Mouse (Mus musculus): ENCODE measurements at regions not wholly inside any gene's neighbourhood (a gene's known extent, or its start where the extent isn't known, plus 50 kb on each side); places are given as distances from the start of the nearest gene placed in this dataset.

GRCm38 (mm10) chr13:70323537-70323936, 313.9 kb downstream of the Ice1 start:
- no peaks in the 10 kb centered on the region for H3K27me3 ChIP-seq (replicated peaks)
- H3K36me3 ChIP-seq (replicated peaks in 1 of 2; ENCODE audit: control insufficient read depth in 1 of 2, insufficient read depth in 1 of 2, low read length in 1 of 2) = no peaks in the 10 kb centered on the region
- no peak for TF ChIP-seq ZC3H11A (IDR thresholded peaks at IDR 0.05; ENCODE audit: low read depth, low read length)
- dilution Hi-C loops (cut with MboI; ENCODE audit: extremely low pct_ligation_motif_present, extremely low pct_unique_long_range_greater_than_20kb, low sequenced_read_pairs) (no loop called here), in situ Hi-C loops (cut with MboI; ENCODE audit: low pct_ligation_motif_present, low pct_unique_long_range_greater_than_20kb, low sequenced_read_pairs) (no loop called here)
- H3K4me1 ChIP-seq (ENCODE audit: control insufficient read depth in 1 of 2, insufficient read depth in 2 of 2) = no peaks in the 10 kb centered on the region
- no peak overlapping the region for H3K4me2 ChIP-seq (ENCODE audit: insufficient read depth, low read depth, poor library complexity, severe bottlenecking)
- H3K9ac ChIP-seq (ENCODE audit: insufficient read depth, low read depth) = no peak overlapping the region
- H3K4me3 ChIP-seq (replicated peaks in 1 of 3; ENCODE audit: low read depth in 2 of 3, low read length in 2 of 3, poor library complexity in 1 of 3) = no peak overlapping the region
- H3K79me2 ChIP-seq (replicated peaks; ENCODE audit: control insufficient read depth, extremely low read depth, insufficient read depth, poor library complexity, severe bottlenecking) = no peaks in the 10 kb centered on the region
- DNase-seq (ENCODE audit: extremely low read depth) = no peak
- H3K9me3 ChIP-seq (replicated peaks; ENCODE audit: low read length) = peaks cover 58% of the 10 kb centered on the region
- no peak overlapping the region for H3K27ac ChIP-seq (ENCODE audit: insufficient read depth, low read depth)

GRCm38 (mm10) chr13:70336069-70336468, 301.4 kb downstream of the Ice1 start:
- no peak for DNase-seq (ENCODE audit: extremely low read depth)
- Histone ChIP-seq H3K4me2 (ENCODE audit: insufficient read depth, low read depth, poor library complexity, severe bottlenecking) (no peak overlapping the region), H3K27me3 (replicated peaks) (no peaks in the 10 kb centered on the region), H3K9ac (ENCODE audit: insufficient read depth, low read depth) (no peak overlapping the region), H3K9me3 (replicated peaks; ENCODE audit: low read length) (peaks cover 92% of the 10 kb centered on the region), H3K36me3 (replicated peaks in 1 of 2; ENCODE audit: control insufficient read depth in 1 of 2, insufficient read depth in 1 of 2, low read length in 1 of 2) (no peaks in the 10 kb centered on the region), H3K27ac (ENCODE audit: insufficient read depth, low read depth) (no peak overlapping the region), H3K4me1 (ENCODE audit: control insufficient read depth in 1 of 2, insufficient read depth in 2 of 2) (no peaks in the 10 kb centered on the region), H3K4me3 (replicated peaks in 1 of 3; ENCODE audit: low read depth in 2 of 3, low read length in 2 of 3, poor library complexity in 1 of 3) (no peak overlapping the region), H3K79me2 (replicated peaks; ENCODE audit: control insufficient read depth, extremely low read depth, insufficient read depth, poor library complexity, severe bottlenecking) (no peaks in the 10 kb centered on the region)
- TF ChIP-seq MYC (IDR thresholded peaks at IDR 0.05; ENCODE audit: low read depth, low read length) (no peak), NELFE (IDR thresholded peaks at IDR 0.05; ENCODE audit: low read depth, low read length) (no peak), BHLHE40 (IDR thresholded peaks at IDR 0.05; ENCODE audit: low read depth, low read length) (no peak), MXI1 (IDR thresholded peaks at IDR 0.05; ENCODE audit: low read depth, low read length) (no peak), POLR2A (IDR thresholded peaks at IDR 0.05; ENCODE audit: low read depth, low read length) (no peak), CTCF (conservative IDR thresholded peaks at IDR 0.05 in 1 of 2, IDR thresholded peaks at IDR 0.05 in 1 of 2; ENCODE audit: low read depth in 2 of 2, low read length in 2 of 2) (no peak), RCOR1 (conservative IDR thresholded peaks at IDR 0.05; ENCODE audit: low read depth, low read length) (no peak)
- dilution Hi-C loops (cut with MboI; ENCODE audit: extremely low pct_ligation_motif_present, extremely low pct_unique_long_range_greater_than_20kb, low sequenced_read_pairs) = no loop called here
- in situ Hi-C loops (cut with MboI; ENCODE audit: low pct_ligation_motif_present, low pct_unique_long_range_greater_than_20kb, low sequenced_read_pairs) = no loop called here

GRCm38 (mm10) chr13:70340437-70340836, 297.0 kb downstream of the Ice1 start:
- TF ChIP-seq ZMIZ1 (IDR thresholded peaks at IDR 0.05; ENCODE audit: low read depth, low read length) = no peak
- TF ChIP-seq GABPA (IDR thresholded peaks at IDR 0.05; ENCODE audit: insufficient replicate concordance, low read depth, low read length) = no peak
- no peak for TF ChIP-seq TBP (conservative IDR thresholded peaks at IDR 0.05; ENCODE audit: low read depth, low read length)
- no peak for TF ChIP-seq MEF2A (IDR thresholded peaks at IDR 0.05; ENCODE audit: borderline replicate concordance, low read depth, low read length)
- TF ChIP-seq KAT2A (IDR thresholded peaks at IDR 0.05; ENCODE audit: insufficient replicate concordance, low read length) = no peak
- TF ChIP-seq USF1 (IDR thresholded peaks at IDR 0.05; ENCODE audit: low read depth, low read length) = no peak
- TF ChIP-seq USF2 (conservative IDR thresholded peaks at IDR 0.05; ENCODE audit: low read depth, low read length) = no peak
- no peak for TF ChIP-seq EP300 (IDR thresholded peaks at IDR 0.05; ENCODE audit: low read length)
- H3K36me3 ChIP-seq (replicated peaks in 1 of 2; ENCODE audit: control insufficient read depth in 1 of 2, insufficient read depth in 1 of 2, low read length in 1 of 2) = no peaks in the 10 kb centered on the region
- no peaks in the 10 kb centered on the region for H3K4me1 ChIP-seq (ENCODE audit: control insufficient read depth in 1 of 2, insufficient read depth in 2 of 2)
- no peak overlapping the region for H3K27ac ChIP-seq (ENCODE audit: insufficient read depth, low read depth)
- no peak overlapping the region for H3K9ac ChIP-seq (ENCODE audit: insufficient read depth, low read depth)
- dilution Hi-C loops (cut with MboI; ENCODE audit: extremely low pct_ligation_motif_present, extremely low pct_unique_long_range_greater_than_20kb, low sequenced_read_pairs) (no loop called here), in situ Hi-C loops (cut with MboI; ENCODE audit: low pct_ligation_motif_present, low pct_unique_long_range_greater_than_20kb, low sequenced_read_pairs) (no loop called here)
- H3K79me2 ChIP-seq (replicated peaks; ENCODE audit: control insufficient read depth, extremely low read depth, insufficient read depth, poor library complexity, severe bottlenecking) = no peaks in the 10 kb centered on the region
- no peak overlapping the region for H3K4me3 ChIP-seq (replicated peaks in 1 of 3; ENCODE audit: low read depth in 2 of 3, low read length in 2 of 3, poor library complexity in 1 of 3)
- no peak overlapping the region for H3K4me2 ChIP-seq (ENCODE audit: insufficient read depth, low read depth, poor library complexity, severe bottlenecking)
- DNase-seq (ENCODE audit: extremely low read depth) = no peak
- peaks cover 82% of the 10 kb centered on the region for H3K9me3 ChIP-seq (replicated peaks; ENCODE audit: low read length)
- no peaks in the 10 kb centered on the region for H3K27me3 ChIP-seq (replicated peaks)
